Mouse (Mus musculus) c-Kit-positive CD71-positive TER-119-positive erythroid progenitor cells, embryonic 14.5 days (primary cell): Measurements from ENCODE around the gene Zfp790.
A peak's percentile ranks its signal among the peaks of the same experiment; 100 is the strongest.
"Not testable (repeated sequence)": the region's sequence is repeated elsewhere in the genome, so short reads cannot be mapped to it uniquely, and the experiment has no call there.

Experiments used
- DNase-seq: peaks from one replicate; pipeline ENCODE4 v3.0.0-alpha.2; 2013; ENCODE audit warnings: low spot score

Zfp790 gene

GRCm38 (mm10) chr7:29842105-29842504 is 26.2 kb downstream of the Zfp790 start:
- DNase-seq: no peak

GRCm38 (mm10) chr7:29844616-29845015 is 28.7 kb downstream of the Zfp790 start:
- DNase-seq: no peak

GRCm38 (mm10) chr7:29852831-29853218 is 36.9 kb downstream of the Zfp790 start:
- peak; percentile 1 for DNase-seq

GRCm38 (mm10) chr7:29853219-29853842 is 37.4 kb downstream of the Zfp790 start, which contains the start of gene Zfp940:
Gene Zfp940, minus strand, starts transcription at chr7:29853669.
- DNase-seq: peak; percentile 67

- DNase-seq: peak; percentile 72
Observed at GRCm38 (mm10) chr7:29859532-29860517, 43.9 kb downstream of the Zfp790 start, which contains the start of gene Zfp420. Gene Zfp420, plus strand, starts transcription at chr7:29859979.

- DNase-seq: peak; percentile 8
Observed at GRCm38 (mm10) chr7:29861660-29862059, 45.7 kb downstream of the Zfp790 start.

- DNase-seq: no peak
Observed at GRCm38 (mm10) chr7:29874256-29874655, 58.3 kb downstream of the Zfp790 start.

GRCm38 (mm10) chr7:29877561-29877960 is 61.6 kb downstream of the Zfp790 start:
- not testable (repeated sequence) for DNase-seq

GRCm38 (mm10) chr7:29880056-29880455 is 64.1 kb downstream of the Zfp790 start:
- DNase-seq: no peak
